Mouse (Mus musculus) T-helper 17 cell (primary cell): ENCODE measurements at regions not wholly inside any gene's neighbourhood (a gene's known extent, or its start where the extent isn't known, plus 50 kb on each side); places are given as distances from the start of the nearest gene placed in this dataset.

ENCODE experiments used
- in situ Hi-C, 2 experiments: fragments of 300-600 bp; cut with MboI, MseI; formaldehyde crosslinking; loops; 1 replicate in 1 of 2; 2 replicates in 1 of 2; pipeline ENCODE4 v1.15.1; 2025; ENCODE audit warnings: high pct_unique_total_duplicates in 2 of 2

GRCm38 (mm10) chr5:64582031-64582430 lies 221.2 kb upstream of the Klf3 start:
- in situ Hi-C loops = no loop called here

- in situ Hi-C loops = no loop called here
These were observed 218.9 kb upstream of the Klf3 start for GRCm38 (mm10) chr5:64584308-64584707.

- in situ Hi-C loops = loop anchor here (5.0 kb wide), 2 partner anchors 48 to 72 kb away; no protein-coding TSS in a partner anchor
These were observed 218.0 kb upstream of the Klf3 start for GRCm38 (mm10) chr5:64585076-64585786.

- in situ Hi-C loops = loop anchor here (5.0 kb wide), 2 partner anchors 49 to 71 kb away; no protein-coding TSS in a partner anchor
These were observed 216.9 kb upstream of the Klf3 start for GRCm38 (mm10) chr5:64586316-64586715.

- in situ Hi-C loops = loop anchor here (5.0 kb wide), 2 partner anchors 50 to 70 kb away; no protein-coding TSS in a partner anchor
These were observed 216.3 kb upstream of the Klf3 start for GRCm38 (mm10) chr5:64586933-64587332.

GRCm38 (mm10) chr5:64587895-64588738 lies 215.1 kb upstream of the Klf3 start:
- in situ Hi-C loops = loop anchor here (5.0 kb wide), 2 partner anchors 51 to 69 kb away; no protein-coding TSS in a partner anchor

- in situ Hi-C loops = loop anchor here (5.0 kb wide), 2 partner anchors 51 to 69 kb away; no protein-coding TSS in a partner anchor
These were observed 214.4 kb upstream of the Klf3 start for GRCm38 (mm10) chr5:64588768-64589167.

- in situ Hi-C loops = no loop called here
These were observed 213.2 kb upstream of the Klf3 start for GRCm38 (mm10) chr5:64590036-64590435.

GRCm38 (mm10) chr5:64590747-64591146 lies 212.4 kb upstream of the Klf3 start:
- in situ Hi-C loops = no loop called here

- in situ Hi-C loops = no loop called here
These were observed 211.4 kb upstream of the Klf3 start for GRCm38 (mm10) chr5:64591792-64592191.

GRCm38 (mm10) chr5:64595220-64595619 lies 208.0 kb upstream of the Klf3 start:
- in situ Hi-C loops = loop anchor here in 1 of 2 experiments (5.0 kb wide), 1 partner anchor 83 kb away; no protein-coding TSS in a partner anchor

GRCm38 (mm10) chr5:64595751-64596344 lies 207.3 kb upstream of the Klf3 start:
- in situ Hi-C loops = loop anchor here in 1 of 2 experiments (5.0 kb wide), 1 partner anchor 84 kb away; no protein-coding TSS in a partner anchor

- in situ Hi-C loops = loop anchor here in 1 of 2 experiments (5.0 kb wide), 1 partner anchor 85 kb away; no protein-coding TSS in a partner anchor
These were observed 206.2 kb upstream of the Klf3 start for GRCm38 (mm10) chr5:64597021-64597420.

- in situ Hi-C loops = loop anchor here in 1 of 2 experiments (5.0 kb wide), 1 partner anchor 85 kb away; no protein-coding TSS in a partner anchor
These were observed 205.7 kb upstream of the Klf3 start for GRCm38 (mm10) chr5:64597451-64597850.

GRCm38 (mm10) chr5:64598606-64599005 lies 204.6 kb upstream of the Klf3 start:
- in situ Hi-C loops = loop anchor here in 1 of 2 experiments (5.0 kb wide), 1 partner anchor 86 kb away; no protein-coding TSS in a partner anchor

- in situ Hi-C loops = loop anchor here in 1 of 2 experiments (5.0 kb wide), 1 partner anchor 87 kb away; no protein-coding TSS in a partner anchor
These were observed 204.2 kb upstream of the Klf3 start for GRCm38 (mm10) chr5:64599015-64599414.

- in situ Hi-C loops = loop anchor here in 1 of 2 experiments (5.0 kb wide), 1 partner anchor 88 kb away; no protein-coding TSS in a partner anchor
These were observed 203.3 kb upstream of the Klf3 start for GRCm38 (mm10) chr5:64599865-64600288.

- in situ Hi-C loops = no loop called here
These were observed 202.8 kb upstream of the Klf3 start for GRCm38 (mm10) chr5:64600392-64600791.

- in situ Hi-C loops = no loop called here
These were observed 202.4 kb upstream of the Klf3 start for GRCm38 (mm10) chr5:64600811-64601210.

GRCm38 (mm10) chr5:64601285-64601684 lies 201.9 kb upstream of the Klf3 start:
- in situ Hi-C loops = no loop called here

- in situ Hi-C loops = no loop called here
These were observed 201.4 kb upstream of the Klf3 start for GRCm38 (mm10) chr5:64601832-64602231.
